Mouse (Mus musculus) layer of hippocampus, postnatal 14 days (tissue): ENCODE measurements at regions not wholly inside any gene's neighbourhood (a gene's known extent, or its start where the extent isn't known, plus 50 kb on each side); places are given as distances from the start of the nearest gene placed in this dataset.

ENCODE experiments used
- DNase-seq, 2 experiments: peaks; one replicate each; pipeline ENCODE4 v3.0.0; 2021 to 2022; ENCODE audit warnings: low spot score in 2 of 2, mixed read lengths in 1 of 2

DNA sequence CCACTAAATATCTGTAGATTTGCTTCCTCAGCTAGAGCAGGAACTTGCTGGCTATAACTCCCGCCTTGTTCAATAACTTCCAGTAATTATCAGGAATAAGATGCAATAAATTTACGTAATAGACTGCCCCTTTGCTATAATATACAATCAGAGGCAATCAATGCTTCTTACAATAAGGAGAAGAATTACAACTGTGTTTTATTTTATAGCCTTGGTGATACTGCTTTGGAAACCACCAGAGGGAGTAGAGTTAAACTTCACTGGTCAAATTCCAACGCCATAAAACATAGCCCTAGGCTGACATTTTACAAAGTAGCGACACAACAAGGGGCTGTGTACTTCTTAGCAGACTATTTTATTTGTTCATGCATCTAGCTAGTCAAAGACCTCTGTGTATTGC is 95.7 kb downstream of the Tex13c1 start:
- DNase-seq = no peak

DNA sequence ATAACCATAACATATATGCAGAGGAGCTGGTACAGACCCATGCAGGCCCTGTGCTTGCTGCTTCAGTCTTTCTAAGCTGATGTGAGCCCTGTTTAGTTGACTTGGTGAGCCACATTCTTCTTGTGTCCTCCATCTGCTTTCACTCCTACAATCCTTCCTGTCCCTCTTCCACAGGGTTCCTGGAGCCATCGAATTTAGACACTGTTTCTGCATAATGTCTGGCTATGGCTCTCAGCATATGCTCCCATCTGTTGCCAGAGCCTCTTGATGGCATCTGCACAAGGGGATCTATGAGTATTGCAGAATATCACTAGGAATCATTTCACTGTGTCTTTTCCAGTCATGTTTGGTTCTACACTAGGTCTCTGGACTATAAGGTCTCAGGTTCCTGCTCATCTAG is 145.9 kb downstream of the Tex13c1 start:
- DNase-seq = peak in 1 of 2 experiments; percentile 2

DNA sequence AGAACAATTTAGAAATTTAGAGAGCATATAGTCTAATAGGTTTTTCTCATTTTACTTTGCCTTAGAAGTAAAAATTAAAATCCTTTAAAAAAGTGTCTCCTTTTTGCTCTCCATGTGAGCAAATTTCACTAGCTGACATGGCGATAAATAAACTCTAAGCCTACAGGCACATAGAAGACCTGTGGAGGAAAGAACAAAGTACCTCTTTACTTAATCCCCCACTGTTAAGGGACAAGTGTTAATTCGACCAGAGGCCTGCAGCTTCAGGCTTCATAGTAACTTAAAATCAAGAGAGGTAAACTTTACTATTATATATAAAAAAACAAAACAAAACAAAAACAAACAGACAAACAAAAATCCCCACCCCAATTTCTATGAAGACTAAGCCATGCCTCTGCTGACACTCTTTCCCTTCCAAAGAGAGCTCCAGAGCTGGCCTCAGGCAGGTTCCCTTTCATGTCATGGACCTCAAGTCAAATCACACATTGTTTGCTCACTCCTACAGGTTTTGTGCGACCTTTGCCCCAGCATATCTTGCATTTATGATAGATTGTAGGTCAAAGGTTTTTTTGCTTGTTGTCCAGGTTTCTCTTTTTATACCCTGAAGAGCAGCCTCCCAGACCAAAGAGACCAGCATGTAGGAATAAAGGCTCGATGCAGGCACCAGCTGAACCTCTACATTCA is 149.0 kb downstream of the Tex13c1 start:
- no peak for DNase-seq
